In genomic region chr9:38718102-38718501, GRCm38 (mm10) we compare ENCODE assay signal across 8 mouse cellular contexts. TPM values are rescaled to one million over a fixed set of nuclear protein-coding genes. Genes with fewer than 3 reads are reported as not detected.
DNase-seq lines count a peak whose midpoint lies in the region; ATAC-seq and TF ChIP-seq lines count a peak whose summit lies in the region.

Gene Vwa5a (plus strand): TSS chr9:38718268.

- H3K9ac ChIP-seq in liver, adult 2 months (ENCODE audit: low read depth, low read length), result peak within 1 kb of the TSS; percentile 79
- peak within 1 kb of the TSS; percentile 50 for H3K9ac ChIP-seq in hindbrain, embryonic 12.5 days
- H3K9ac ChIP-seq in liver, embryonic 12.5 days, result peak within 1 kb of the TSS; percentile 66
- 0 out of 2 replicates have a peak within 1 kb of the TSS, but pooled peaks have one; percentile 2 for H3K9ac ChIP-seq in neural tube, embryonic 12.5 days

- 0% methylated on average over 4 of the region's 4 CpGs for WGBS in liver, adult 2 months
- WGBS in hindbrain, embryonic 12.5 days, result 6% methylated on average over 4 of the region's 4 CpGs
- WGBS in liver, embryonic 12.5 days (ENCODE audit: insufficient replicate concordance), result 1% methylated on average over 4 of the region's 4 CpGs
- WGBS in neural tube, embryonic 12.5 days, result 3% methylated on average over 4 of the region's 4 CpGs

- peak; percentile 40; the same call in 1 of the 2 replicates for ATAC-seq in hindbrain, embryonic 12.5 days (ENCODE audit: low FRiP score)
- peak; percentile 73 for ATAC-seq in liver, embryonic 12.5 days
- peak; percentile 42; the same call in 1 of the 2 replicates for ATAC-seq in neural tube, embryonic 12.5 days (ENCODE audit: low FRiP score, low read depth)

- peak within 1 kb of the TSS; percentile 44; the same call in 1 of the 2 replicates for H3K27ac ChIP-seq in liver, adult 2 months (replicated peaks; ENCODE audit: insufficient read depth, low read depth, low read length)
- no peak within 1 kb of the TSS for H3K27ac ChIP-seq in hindbrain, embryonic 12.5 days
- H3K27ac ChIP-seq in liver, embryonic 12.5 days, result peak within 1 kb of the TSS; percentile 70
- H3K27ac ChIP-seq in neural tube, embryonic 12.5 days, result no peak within 1 kb of the TSS

- no peak for TF ChIP-seq POLR2A in liver, adult 2 months (IDR thresholded peaks at IDR 0.05; ENCODE audit: extremely low read depth, insufficient read depth, low read length)

- peak within 1 kb of the TSS; percentile 81 for H3K4me3 ChIP-seq in liver, adult 2 months (ENCODE audit: insufficient read depth, low read depth, low read length)
- H3K4me3 ChIP-seq in hindbrain, embryonic 12.5 days, result peak within 1 kb of the TSS; percentile 35
- peak within 1 kb of the TSS; percentile 66 for H3K4me3 ChIP-seq in liver, embryonic 12.5 days
- peak within 1 kb of the TSS; percentile 36 for H3K4me3 ChIP-seq in neural tube, embryonic 12.5 days

- no peaks in the 10 kb centered on the region for H3K9me3 ChIP-seq in hindbrain, embryonic 12.5 days (replicated peaks)
- H3K9me3 ChIP-seq in liver, embryonic 12.5 days (replicated peaks), result no peaks in the 10 kb centered on the region
- H3K9me3 ChIP-seq in neural tube, embryonic 12.5 days, result no peaks in the 10 kb centered on the region

- H3K27me3 ChIP-seq in liver, adult 2 months (ENCODE audit: control insufficient read depth, insufficient read depth, low read length), result no peaks in the 10 kb centered on the region
- H3K27me3 ChIP-seq in hindbrain, embryonic 12.5 days, result no peaks in the 10 kb centered on the region
- H3K27me3 ChIP-seq in liver, embryonic 12.5 days (replicated peaks), result no peaks in the 10 kb centered on the region
- H3K27me3 ChIP-seq in neural tube, embryonic 12.5 days (replicated peaks), result no peaks in the 10 kb centered on the region

- peaks cover 10% of the 10 kb centered on the region for H3K4me1 ChIP-seq in liver, adult 2 months (ENCODE audit: control insufficient read depth, insufficient read depth, low read length)
- H3K4me1 ChIP-seq in hindbrain, embryonic 12.5 days, result peaks cover 7% of the 10 kb centered on the region
- peaks cover 11% of the 10 kb centered on the region for H3K4me1 ChIP-seq in liver, embryonic 12.5 days
- peaks cover 7% of the 10 kb centered on the region; the same call in 1 of the 2 replicates for H3K4me1 ChIP-seq in neural tube, embryonic 12.5 days

- H3K4me2 ChIP-seq in hindbrain, embryonic 12.5 days (replicated peaks), result peak within 1 kb of the TSS; percentile 47
- H3K4me2 ChIP-seq in liver, embryonic 12.5 days, result peak within 1 kb of the TSS; percentile 76
- peak within 1 kb of the TSS; percentile 59 for H3K4me2 ChIP-seq in neural tube, embryonic 12.5 days (replicated peaks)

- H3K79me2 ChIP-seq in liver, adult 2 months (ENCODE audit: control insufficient read depth, insufficient read depth, low read length), result peaks cover 3% of the 10 kb centered on the region; the same call in 1 of the 2 replicates

- no peak for TF ChIP-seq CTCF in liver, adult 2 months (IDR thresholded peaks at IDR 0.05; ENCODE audit: low read depth, low read length)

- DNase-seq in liver, adult 2 months (ENCODE audit: extremely low read depth, low read depth, low spot score), result peak; percentile 87
- DNase-seq in liver, result no peak
- DNase-seq in brain, adult 2 months (ENCODE audit: low read depth, low spot score), result peak; percentile 68
- DNase-seq in forelimb bud, embryonic 11.5 days (ENCODE audit: low read depth, low spot score), result peak; percentile 33
- no peak for DNase-seq in right cerebral cortex, postnatal 4 days

- H3K36me3 ChIP-seq in liver, adult 2 months (ENCODE audit: control insufficient read depth, insufficient read depth, low read length), result peaks cover 9% of the 10 kb centered on the region
- H3K36me3 ChIP-seq in hindbrain, embryonic 12.5 days, result no peaks in the 10 kb centered on the region
- peaks cover 5% of the 10 kb centered on the region; the same call in 1 of the 2 replicates for H3K36me3 ChIP-seq in liver, embryonic 12.5 days
- no peaks in the 10 kb centered on the region for H3K36me3 ChIP-seq in neural tube, embryonic 12.5 days

RNA-seq across cellular contexts. Expression of gene Vwa5a, which starts in this region (rescaled TPM):
- 20.2 and 22.9 TPM in 2 replicates for total RNA-seq in liver, adult 2 months (2014; rRNA removed)
- polyA plus RNA-seq in liver, adult 2 months (2012; rRNA removed), result 6.8 and 8.3 TPM in 2 replicates
- polyA plus RNA-seq in hindbrain, embryonic 12.5 days (2016; fragmentation: Nextera tagmentation; extraction: Ambion mirVana), result 11.6 and 14.3 TPM in 2 replicates
- polyA plus RNA-seq in liver, embryonic 12.5 days (2016; fragmentation: Nextera tagmentation; extraction: Ambion mirVana), result 9.0 and 9.2 TPM in 2 replicates
- 8.5 and 9.7 TPM in 2 replicates for polyA plus RNA-seq in neural tube, embryonic 12.5 days (2016; fragmentation: Nextera tagmentation; extraction: Ambion mirVana)

Comparison
In these comparisons a context has a peak if more than half of its experiments do, and no peak if none do; other contexts are left out.
1. DNase-seq: peak in liver, adult 2 months (single experiment), brain, adult 2 months (single experiment) and forelimb bud, embryonic 11.5 days (single experiment); none in liver (single experiment) and right cerebral cortex, postnatal 4 days (single experiment).
2. H3K27ac ChIP-seq: peak in liver, adult 2 months (single experiment) and liver, embryonic 12.5 days (single experiment); none in hindbrain, embryonic 12.5 days (single experiment) and neural tube, embryonic 12.5 days (single experiment).
3. H3K9ac ChIP-seq: peak in every context shown above with its lines; median percentile 79 in liver, adult 2 months; 66 in liver, embryonic 12.5 days; 50 in hindbrain, embryonic 12.5 days; 2 in neural tube, embryonic 12.5 days.
4. Peak in every context shown above with its lines, with median percentiles within 50 percentile points of each other: H3K4me3 ChIP-seq, ATAC-seq and H3K4me2 ChIP-seq.